Mouse (Mus musculus): ENCODE results near the gene Xk.
"Not testable (repeated sequence)": the region's sequence is repeated elsewhere in the genome, so short reads cannot be mapped to it uniquely, and the experiment has no call there.

Gene Xk

GRCm38 (mm10) chrX:9272460-9273361 lies at the start of gene Xk:
Gene Xk, plus strand, starts transcription at chrX:9272756.
- no peak for DNase-seq (ENCODE audit: low read depth, low spot score)

- no peak for DNase-seq (ENCODE audit: low read depth, low spot score)
These were observed 45.5 kb upstream of the Xk start for GRCm38 (mm10) chrX:9227105-9227504.

- no peak for DNase-seq (ENCODE audit: low read depth, low spot score)
These were observed 31.6 kb upstream of the Xk start for GRCm38 (mm10) chrX:9240737-9241591.

GRCm38 (mm10) chrX:9243381-9243864 lies 29.1 kb upstream of the Xk start:
- no peak for DNase-seq (ENCODE audit: low read depth, low spot score)

GRCm38 (mm10) chrX:9244603-9245336 lies 27.8 kb upstream of the Xk start:
- DNase-seq (ENCODE audit: low read depth, low spot score): no peak

- DNase-seq (ENCODE audit: low read depth, low spot score): no peak
These were observed 23.6 kb upstream of the Xk start for GRCm38 (mm10) chrX:9248911-9249310.

GRCm38 (mm10) chrX:9253990-9254389 lies 18.6 kb upstream of the Xk start:
- DNase-seq (ENCODE audit: low read depth, low spot score): no peak

GRCm38 (mm10) chrX:9254901-9255300 lies 17.7 kb upstream of the Xk start:
- no peak for DNase-seq (ENCODE audit: low read depth, low spot score)

- DNase-seq (ENCODE audit: low read depth, low spot score): no peak
These were observed 15.8 kb upstream of the Xk start, which contains the start of gene Gm14862 for GRCm38 (mm10) chrX:9256766-9257165. Gene Gm14862, minus strand, starts transcription at chrX:9256899.

GRCm38 (mm10) chrX:9257831-9258230 lies 14.7 kb upstream of the Xk start:
- no peak for DNase-seq (ENCODE audit: low read depth, low spot score)

- no peak for DNase-seq (ENCODE audit: low read depth, low spot score)
These were observed 13.3 kb upstream of the Xk start for GRCm38 (mm10) chrX:9259267-9259666.

- DNase-seq (ENCODE audit: low read depth, low spot score): no peak
These were observed 1.4 kb upstream of the Xk start for GRCm38 (mm10) chrX:9271112-9271511.

GRCm38 (mm10) chrX:9271947-9272459 lies 553 bp upstream of the Xk start:
- DNase-seq (ENCODE audit: low read depth, low spot score): no peak

GRCm38 (mm10) chrX:9273377-9274002 lies 934 bp downstream of the Xk start:
- no peak for DNase-seq (ENCODE audit: low read depth, low spot score)

- DNase-seq (ENCODE audit: low read depth, low spot score): no peak
These were observed 1.8 kb downstream of the Xk start for GRCm38 (mm10) chrX:9274321-9274720.

GRCm38 (mm10) chrX:9283464-9283863 lies 10.9 kb downstream of the Xk start, which contains the start of gene H2al1m:
Gene H2al1m, plus strand, starts transcription at chrX:9283764.
- not testable (repeated sequence) for DNase-seq (ENCODE audit: low read depth, low spot score)

- not testable (repeated sequence) for DNase-seq (ENCODE audit: low read depth, low spot score)
These were observed 20.7 kb downstream of the Xk start for GRCm38 (mm10) chrX:9293140-9293829.

- DNase-seq (ENCODE audit: low read depth, low spot score): no peak
These were observed 25.9 kb downstream of the Xk start for GRCm38 (mm10) chrX:9298413-9298864.

- no peak for DNase-seq (ENCODE audit: low read depth, low spot score)
These were observed 30.2 kb downstream of the Xk start for GRCm38 (mm10) chrX:9302791-9303190.

GRCm38 (mm10) chrX:9303455-9303854 lies 30.9 kb downstream of the Xk start:
- DNase-seq (ENCODE audit: low read depth, low spot score): no peak
